Comparison of ENCODE assay signal across 8 mouse cellular contexts in the genomic region with DNA sequence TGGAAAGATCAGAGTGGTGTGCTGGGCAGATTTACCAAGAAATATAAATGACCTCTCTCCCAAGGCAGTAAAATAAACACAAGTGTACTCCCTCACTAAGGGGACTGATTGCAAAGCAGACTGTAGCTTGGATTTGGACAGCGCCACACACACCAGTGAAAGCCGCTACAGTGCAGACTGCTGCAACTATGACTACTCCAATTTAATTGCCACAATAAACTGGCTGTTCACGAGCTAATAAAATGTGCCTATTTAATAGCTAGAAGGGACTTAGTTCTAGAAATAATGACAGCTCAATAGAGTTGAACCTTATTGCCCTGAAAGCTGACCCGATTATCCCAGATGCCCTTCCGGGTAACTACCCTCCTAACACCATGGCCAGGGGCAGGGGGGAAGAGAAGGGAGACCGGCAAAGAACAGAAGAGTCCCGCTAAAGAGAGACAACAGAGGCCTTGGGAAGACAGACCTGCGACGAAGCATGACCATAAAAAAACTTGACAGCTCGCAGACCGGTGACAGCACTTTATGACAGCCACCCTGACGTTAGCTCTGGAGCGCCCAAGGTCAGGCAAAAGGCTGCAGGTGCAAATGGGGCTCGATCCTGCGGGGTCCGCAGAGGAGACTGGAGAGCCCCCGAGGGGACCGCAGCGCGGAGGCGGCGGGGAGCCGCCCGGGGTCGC. TPM values are rescaled to one million over a fixed set of nuclear protein-coding genes. Genes with fewer than 3 reads are reported as not detected.
DNase-seq lines count a peak whose midpoint lies in the region; ATAC-seq lines count a peak whose summit lies in the region.

No protein-coding gene starts in this region.

- no peaks in the 10 kb centered on the region for H3K27me3 ChIP-seq in kidney, embryonic 14.5 days (ENCODE audit: control insufficient read depth, insufficient read depth, low read length)
- no peaks in the 10 kb centered on the region for H3K27me3 ChIP-seq in forebrain, embryonic 16.5 days (replicated peaks; ENCODE audit: control insufficient read depth, insufficient read depth, low read length)
- H3K27me3 ChIP-seq in liver, embryonic 16.5 days (ENCODE audit: control insufficient read depth, insufficient read depth, low read depth, low read length): no peaks in the 10 kb centered on the region

- 0 out of 2 replicates have a peak, but pooled peaks have one; percentile 4 for ATAC-seq in kidney, embryonic 14.5 days (ENCODE audit: low FRiP score, low TSS enrichment)
- ATAC-seq in forebrain, embryonic 16.5 days: no peak
- no peak for ATAC-seq in liver, embryonic 16.5 days (ENCODE audit: low read depth)

- peak overlapping the region; percentile 88 for H3K9ac ChIP-seq in kidney, embryonic 14.5 days (ENCODE audit: low read depth, low read length)
- H3K9ac ChIP-seq in forebrain, embryonic 16.5 days (replicated peaks; ENCODE audit: low read depth, low read length): peak overlapping the region; percentile 87
- H3K9ac ChIP-seq in liver, embryonic 16.5 days (ENCODE audit: low read depth, low read length): peak overlapping the region; percentile 81

- no peak for DNase-seq in kidney, postnatal 25 days
- DNase-seq in Muller cell, postnatal 12 days (ENCODE audit: inconsistent ontology term): peak; percentile 11
- DNase-seq in ovary, adult 18-20 months (ENCODE audit: low spot score): no peak
- DNase-seq in layer of hippocampus, adult 9-11 months: no peak
- DNase-seq in lung, postnatal 25 days (ENCODE audit: low spot score): no peak

- peaks cover 21% of the 10 kb centered on the region for H3K4me1 ChIP-seq in kidney, embryonic 14.5 days (ENCODE audit: control insufficient read depth, insufficient read depth, low read length)
- H3K4me1 ChIP-seq in forebrain, embryonic 16.5 days (replicated peaks; ENCODE audit: control insufficient read depth, insufficient read depth, low read length): peaks cover 31% of the 10 kb centered on the region
- H3K4me1 ChIP-seq in liver, embryonic 16.5 days (ENCODE audit: control insufficient read depth, low read depth, low read length): peaks cover 24% of the 10 kb centered on the region

- 2% methylated on average over 25 of the region's 25 CpGs for WGBS in kidney, embryonic 14.5 days
- WGBS in forebrain, embryonic 16.5 days: 5% methylated on average over 25 of the region's 25 CpGs
- WGBS in liver, embryonic 16.5 days (ENCODE audit: insufficient replicate concordance): 4% methylated on average over 25 of the region's 25 CpGs

- H3K9me3 ChIP-seq in kidney, embryonic 14.5 days (ENCODE audit: control insufficient read depth, low read length): no peaks in the 10 kb centered on the region
- H3K9me3 ChIP-seq in forebrain, embryonic 16.5 days (ENCODE audit: control insufficient read depth, low read length): no peaks in the 10 kb centered on the region
- H3K9me3 ChIP-seq in liver, embryonic 16.5 days (replicated peaks; ENCODE audit: control insufficient read depth, low read length): no peaks in the 10 kb centered on the region

- H3K4me2 ChIP-seq in kidney, embryonic 14.5 days (replicated peaks; ENCODE audit: low read depth, low read length): peak overlapping the region; percentile 97
- peak overlapping the region; percentile 86 for H3K4me2 ChIP-seq in forebrain, embryonic 16.5 days (ENCODE audit: low read length)
- peak overlapping the region; percentile 87 for H3K4me2 ChIP-seq in liver, embryonic 16.5 days (ENCODE audit: low read depth, low read length)

- no peak overlapping the region for H3K27ac ChIP-seq in kidney, embryonic 14.5 days (ENCODE audit: low read depth, low read length)
- peak overlapping the region; percentile 93 for H3K27ac ChIP-seq in forebrain, embryonic 16.5 days (ENCODE audit: low read length)
- no peak overlapping the region for H3K27ac ChIP-seq in liver, embryonic 16.5 days (ENCODE audit: low read length)

- H3K4me3 ChIP-seq in kidney, embryonic 14.5 days (ENCODE audit: low read length): peak overlapping the region; percentile 89
- peak overlapping the region; percentile 83 for H3K4me3 ChIP-seq in forebrain, embryonic 16.5 days (replicated peaks; ENCODE audit: low read length)
- peak overlapping the region; percentile 88 for H3K4me3 ChIP-seq in liver, embryonic 16.5 days (ENCODE audit: low read depth, low read length)

- H3K36me3 ChIP-seq in kidney, embryonic 14.5 days (ENCODE audit: control insufficient read depth, insufficient read depth, low read length): no peaks in the 10 kb centered on the region
- no peaks in the 10 kb centered on the region for H3K36me3 ChIP-seq in forebrain, embryonic 16.5 days (ENCODE audit: control insufficient read depth, insufficient read depth)
- no peaks in the 10 kb centered on the region for H3K36me3 ChIP-seq in liver, embryonic 16.5 days (ENCODE audit: control insufficient read depth, insufficient read depth)

RNA-seq across cellular contexts. Expression of a gene that starts 0.8 kb away (rescaled TPM):
- 20.4 and 31.0 TPM in 2 replicates for polyA plus RNA-seq in kidney, embryonic 14.5 days (2014; fragmentation: Nextera tagmentation; extraction: Ambion mirVana)
- polyA plus RNA-seq in forebrain, embryonic 16.5 days (2015; fragmentation: Nextera tagmentation; extraction: Ambion mirVana): 28.9 and 29.7 TPM in 2 replicates
- polyA plus RNA-seq in liver, embryonic 16.5 days (2015; fragmentation: Nextera tagmentation; extraction: Ambion mirVana): 12.9 TPM in 2 replicates

RNA-seq across cellular contexts. Expression of a gene that starts 13.4 kb away (rescaled TPM):
- polyA plus RNA-seq in kidney, embryonic 14.5 days (2014; fragmentation: Nextera tagmentation; extraction: Ambion mirVana): 2.4 and 3.9 TPM in 2 replicates
- 27.5 and 29.2 TPM in 2 replicates for polyA plus RNA-seq in forebrain, embryonic 16.5 days (2015; fragmentation: Nextera tagmentation; extraction: Ambion mirVana)
- 3.0 and 4.4 TPM in 2 replicates for polyA plus RNA-seq in liver, embryonic 16.5 days (2015; fragmentation: Nextera tagmentation; extraction: Ambion mirVana)
